Mouse (Mus musculus) CH12.LX (cell line): ENCODE measurements around the gene Scd3. TPM values are rescaled to one million over a fixed set of nuclear protein-coding genes. Genes with fewer than 3 reads are reported as not detected.

ENCODE experiments used
- DNase-seq: peaks from one replicate; pipeline ENCODE4 v3.0.0-alpha.2; 2013; ENCODE audit errors: extremely low read depth
- H3K27ac ChIP-seq: 2 replicates; pipeline ENCODE4 v1.5.1; 2012; ENCODE audit warnings: low read depth, mild to moderate bottlenecking, control low read depth, moderate library complexity; ENCODE audit not compliant: insufficient read depth
- H3K27me3 ChIP-seq: replicated peaks from 2 replicates; pipeline ENCODE3; 2012; ENCODE audit warnings: inconsistent platforms
- H3K36me3 ChIP-seq, 2 experiments: replicated peaks in 1 of 2; 2 replicates each; pipeline versions ENCODE3 to v1.6.1; 2012; ENCODE audit warnings: inconsistent platforms in 1 of 2, low read length in 1 of 2, mild to moderate bottlenecking in 1 of 2, mixed read lengths in 1 of 2, moderate library complexity in 1 of 2; ENCODE audit not compliant: control insufficient read depth in 1 of 2, insufficient read depth in 1 of 2
- H3K4me1 ChIP-seq, 2 experiments: 2 replicates each; pipeline ENCODE4 v1.6.1; 2012; ENCODE audit warnings: inconsistent platforms in 1 of 2, moderate library complexity in 1 of 2; ENCODE audit not compliant: insufficient read depth in 2 of 2, control insufficient read depth in 1 of 2
- H3K4me2 ChIP-seq: 2 replicates; pipeline ENCODE4 v1.6.1; 2012; ENCODE audit warnings: low read depth, mild to moderate bottlenecking, control low read depth; ENCODE audit not compliant: poor library complexity, insufficient read depth, severe bottlenecking
- H3K4me3 ChIP-seq, 3 experiments: fragments of 150-350 bp in 1 of 3; sonication (generic) in 1 of 3; replicated peaks in 1 of 3; 2 replicates each; pipeline versions ENCODE3 to v1.5.1; 2011 to 2012; ENCODE audit warnings: low read depth in 2 of 3, low read length in 2 of 3, mild to moderate bottlenecking in 2 of 3, moderate library complexity in 2 of 3, control low read depth in 1 of 3, improper control_type of control experiment in 1 of 3, inconsistent platforms in 1 of 3, mixed read lengths in 1 of 3; ENCODE audit not compliant: poor library complexity in 1 of 3
- H3K79me2 ChIP-seq: replicated peaks from 2 replicates; pipeline ENCODE4 v1.6.1; 2012; ENCODE audit warnings: mild to moderate bottlenecking, moderate library complexity; ENCODE audit not compliant: control insufficient read depth, poor library complexity, insufficient read depth, severe bottlenecking; ENCODE audit errors: extremely low read depth
- H3K9ac ChIP-seq: 2 replicates; pipeline ENCODE4 v1.6.1; 2012; ENCODE audit warnings: low read depth, mild to moderate bottlenecking, control low read depth, moderate library complexity; ENCODE audit not compliant: insufficient read depth
- H3K9me3 ChIP-seq: replicated peaks from 2 replicates; pipeline ENCODE3; 2012; ENCODE audit warnings: low read length, inconsistent platforms, mixed read lengths
- BHLHE40 ChIP-seq: IDR thresholded peaks from 2 replicates; pipeline ENCODE4 v1.6.1; 2011; ENCODE audit warnings: mild to moderate bottlenecking, low read depth, low read length, improper control_type of control experiment
- CHD1 ChIP-seq: IDR thresholded peaks from 2 replicates; pipeline ENCODE4 v1.6.1; 2012; ENCODE audit warnings: low read depth, low read length, improper control_type of control experiment, inconsistent platforms
- CHD2 ChIP-seq: IDR thresholded peaks from 2 replicates; pipeline ENCODE4 v1.6.1; 2011; ENCODE audit warnings: low read length, improper control_type of control experiment
- CTCF ChIP-seq, 2 experiments: IDR thresholded peaks in 1 of 2; conservative IDR thresholded peaks in 1 of 2; 2 replicates each; pipeline ENCODE4 v1.5.1; 2011 to 2012; ENCODE audit warnings: low read depth in 2 of 2, low read length in 2 of 2, improper control_type of control experiment in 1 of 2, inconsistent platforms in 1 of 2, mild to moderate bottlenecking in 1 of 2, moderate library complexity in 1 of 2
- E2F4 ChIP-seq: IDR thresholded peaks from 2 replicates; pipeline ENCODE4 v1.6.1; 2011; ENCODE audit warnings: low read depth, low read length, improper control_type of control experiment; ENCODE audit not compliant: insufficient replicate concordance
- ELF1 ChIP-seq: IDR thresholded peaks from 2 replicates; pipeline ENCODE4 v1.6.1; 2014; ENCODE audit warnings: low read depth, mild to moderate bottlenecking, inconsistent platforms, low read length, improper control_type of control experiment
- EP300 ChIP-seq: IDR thresholded peaks from 2 replicates; pipeline ENCODE4 v1.6.1; 2011; ENCODE audit warnings: low read length, improper control_type of control experiment
- ETS1 ChIP-seq: conservative IDR thresholded peaks from 2 replicates; pipeline ENCODE4 v1.6.1; 2012; ENCODE audit warnings: low read depth, mild to moderate bottlenecking, inconsistent platforms, low read length, improper control_type of control experiment, moderate library complexity
- GABPA ChIP-seq: IDR thresholded peaks from 2 replicates; pipeline ENCODE4 v1.6.1; 2012; ENCODE audit warnings: low read depth, low read length, improper control_type of control experiment, inconsistent platforms; ENCODE audit not compliant: insufficient replicate concordance
- HCFC1 ChIP-seq: IDR thresholded peaks from 2 replicates; pipeline ENCODE4 v1.6.1; 2012; ENCODE audit warnings: low read depth, mild to moderate bottlenecking, inconsistent platforms, low read length, improper control_type of control experiment
- IRF4 ChIP-seq: IDR thresholded peaks from 2 replicates; pipeline ENCODE4 v1.6.1; 2014; ENCODE audit warnings: low read depth, mild to moderate bottlenecking, inconsistent platforms, low read length, improper control_type of control experiment
- JUN ChIP-seq: IDR thresholded peaks from 2 replicates; pipeline ENCODE4 v1.6.1; 2011; ENCODE audit warnings: low read depth, mild to moderate bottlenecking, low read length, improper control_type of control experiment, moderate library complexity; ENCODE audit not compliant: insufficient read depth
- KAT2A ChIP-seq: IDR thresholded peaks from 2 replicates; pipeline ENCODE4 v1.6.1; 2012; ENCODE audit warnings: low read length, improper control_type of control experiment, inconsistent platforms; ENCODE audit not compliant: insufficient replicate concordance
- MAFK ChIP-seq: IDR thresholded peaks from 2 replicates; pipeline ENCODE4 v1.6.1; 2011; ENCODE audit warnings: low read length, improper control_type of control experiment; ENCODE audit not compliant: insufficient replicate concordance
- MAX ChIP-seq: IDR thresholded peaks from 2 replicates; pipeline ENCODE4 v1.6.1; 2011; ENCODE audit warnings: low read length, improper control_type of control experiment
- MAZ ChIP-seq: IDR thresholded peaks from 2 replicates; pipeline ENCODE4 v1.6.1; 2012; ENCODE audit warnings: low read depth, mild to moderate bottlenecking, inconsistent platforms, low read length, improper control_type of control experiment, moderate library complexity
- MEF2A ChIP-seq: IDR thresholded peaks from 2 replicates; pipeline ENCODE4 v1.6.1; 2014; ENCODE audit warnings: low read depth, mild to moderate bottlenecking, inconsistent platforms, low read length, improper control_type of control experiment, borderline replicate concordance
- MXI1 ChIP-seq: IDR thresholded peaks from 2 replicates; pipeline ENCODE4 v1.6.1; 2011; ENCODE audit warnings: mild to moderate bottlenecking, low read depth, low read length, improper control_type of control experiment
- MYC ChIP-seq: IDR thresholded peaks from 2 replicates; pipeline ENCODE4 v1.6.1; 2011; ENCODE audit warnings: low read depth, mild to moderate bottlenecking, improper control_type of control experiment, low read length
- NELFE ChIP-seq: IDR thresholded peaks from 2 replicates; pipeline ENCODE4 v1.6.1; 2011; ENCODE audit warnings: low read depth, low read length, improper control_type of control experiment
- NRF1 ChIP-seq: IDR thresholded peaks from 2 replicates; pipeline ENCODE4 v1.6.1; 2014; ENCODE audit warnings: low read depth, mild to moderate bottlenecking, inconsistent platforms, low read length, improper control_type of control experiment, moderate library complexity
- PAX5 ChIP-seq: IDR thresholded peaks from 2 replicates; pipeline ENCODE4 v1.6.1; 2012; ENCODE audit warnings: low read length, inconsistent platforms, mixed read lengths
- POLR2A ChIP-seq: IDR thresholded peaks from 2 replicates; pipeline ENCODE4 v1.6.1; 2011; ENCODE audit warnings: low read depth, mild to moderate bottlenecking, improper control_type of control experiment, low read length
- POLR2AphosphoS2 ChIP-seq: IDR thresholded peaks from 2 replicates; pipeline ENCODE4 v1.6.1; 2011; ENCODE audit warnings: low read depth, low read length, improper control_type of control experiment
- RAD21 ChIP-seq: IDR thresholded peaks from 2 replicates; pipeline ENCODE4 v1.6.1; 2011; ENCODE audit warnings: low read depth, mild to moderate bottlenecking, low read length, improper control_type of control experiment, moderate library complexity
- RCOR1 ChIP-seq: conservative IDR thresholded peaks from 2 replicates; pipeline ENCODE4 v1.6.1; 2012; ENCODE audit warnings: low read depth, mild to moderate bottlenecking, inconsistent platforms, low read length, improper control_type of control experiment
- SIN3A ChIP-seq: IDR thresholded peaks from 2 replicates; pipeline ENCODE4 v1.6.1; 2012; ENCODE audit warnings: low read length, improper control_type of control experiment, inconsistent platforms
- SMC3 ChIP-seq: IDR thresholded peaks from 2 replicates; pipeline ENCODE4 v1.6.1; 2011; ENCODE audit warnings: low read depth, low read length, improper control_type of control experiment
- TBP ChIP-seq: conservative IDR thresholded peaks from 2 replicates; pipeline ENCODE4 v1.6.1; 2011; ENCODE audit warnings: low read depth, low read length, improper control_type of control experiment
- TCF12 ChIP-seq: IDR thresholded peaks from 2 replicates; pipeline ENCODE4 v1.6.1; 2014; ENCODE audit warnings: low read depth, mild to moderate bottlenecking, inconsistent platforms, low read length, improper control_type of control experiment
- UBTF ChIP-seq: IDR thresholded peaks from 2 replicates; pipeline ENCODE4 v1.6.1; 2012; ENCODE audit warnings: low read depth, mild to moderate bottlenecking, inconsistent platforms, low read length, improper control_type of control experiment, moderate library complexity
- USF1 ChIP-seq: IDR thresholded peaks from 2 replicates; pipeline ENCODE4 v1.6.1; 2014; ENCODE audit warnings: low read depth, mild to moderate bottlenecking, inconsistent platforms, low read length, improper control_type of control experiment
- USF2 ChIP-seq: conservative IDR thresholded peaks from 2 replicates; pipeline ENCODE4 v1.6.1; 2011; ENCODE audit warnings: low read depth, low read length, improper control_type of control experiment
- ZKSCAN1 ChIP-seq: IDR thresholded peaks from 2 replicates; pipeline ENCODE4 v1.6.1; 2012; ENCODE audit warnings: low read depth, inconsistent platforms, low read length, improper control_type of control experiment, borderline replicate concordance
- ZMIZ1 ChIP-seq: IDR thresholded peaks from 2 replicates; pipeline ENCODE4 v1.6.1; 2012; ENCODE audit warnings: low read depth, mild to moderate bottlenecking, inconsistent platforms, low read length, improper control_type of control experiment
- ZNF384 ChIP-seq: IDR thresholded peaks from 2 replicates; pipeline ENCODE4 v1.6.1; 2012; ENCODE audit warnings: low read depth, low read length, improper control_type of control experiment, inconsistent platforms
- dilution Hi-C: fragments of 300-500 bp; cut with MboI; formaldehyde crosslinking; loops from 2 replicates; pipeline ENCODE4 v1.14.3; 2020; ENCODE audit warnings: low sequenced_read_pairs; ENCODE audit not compliant: extremely low pct_unique_long_range_greater_than_20kb, extremely low pct_ligation_motif_present
- in situ Hi-C: fragments of 300-500 bp; cut with MboI; formaldehyde crosslinking; loops from 3 replicates; pipeline ENCODE4 v1.14.3; 2019; ENCODE audit warnings: low sequenced_read_pairs, low pct_ligation_motif_present, low pct_unique_long_range_greater_than_20kb, mixed read lengths
- polyA plus RNA-seq: library from polyadenylated mRNA; unstranded; fragments of >175 nt; gene quantifications from 2 replicates; pipeline ENCODE4 v1.2.1, GENCODE M21; 2012; ENCODE audit warnings: low read depth; ENCODE audit not compliant: insufficient read length
- total RNA-seq, 2 experiments: library from RNA; depleted of rRNA; stranded (reverse); fragments of 300-350 nt in 1 of 2; fragments of >200 nt in 1 of 2; gene quantifications; 2 replicates each; pipeline ENCODE4 v1.2.3; 2012 to 2014

Gene Scd3
- total and polyA plus RNA-seq, 3 experiments = not detected

GRCm38 (mm10) chr19:44248081-44248853, 45.2 kb downstream of the Scd3 start:
- H3K4me1 ChIP-seq = peaks cover 20 to 69% of the 10 kb centered on the region in 2 experiments

GRCm38 (mm10) chr19:44248854-44249351, 45.8 kb downstream of the Scd3 start:
- peak overlapping the region; percentile 93 for H3K27ac ChIP-seq
- no peak for TF ChIP-seq ZNF384
- TF ChIP-seq POLR2AphosphoS2 = no peak
- TF ChIP-seq IRF4 = peak; percentile 57; the same call in 1 of the 2 replicates
- TF ChIP-seq MAFK = no peak
- no peak for TF ChIP-seq USF1
- TF ChIP-seq GABPA = no peak
- TF ChIP-seq KAT2A = no peak
- TF ChIP-seq CHD2 = no peak
- TF ChIP-seq BHLHE40 = peak; percentile 33; the same call in 1 of the 2 replicates
- peak; percentile 52 for TF ChIP-seq ETS1
- TF ChIP-seq E2F4 = no peak
- TF ChIP-seq MAX = no peak
- TF ChIP-seq MEF2A = no peak
- TF ChIP-seq USF2 = no peak
- no peak for TF ChIP-seq RCOR1

More at GRCm38 (mm10) chr19:44248081-44248853, 45.2 kb downstream of the Scd3 start:
- H3K4me2 ChIP-seq = peak overlapping the region; percentile 88
- H3K27me3 ChIP-seq = no peaks in the 10 kb centered on the region
- H3K9me3 ChIP-seq = no peaks in the 10 kb centered on the region
- H3K27ac ChIP-seq = peak overlapping the region; percentile 93
- no peaks in the 10 kb centered on the region for H3K36me3 ChIP-seq
- in situ Hi-C loops = loop anchor here (5.0 kb wide), 1 partner anchor 49 kb away; no protein-coding TSS in a partner anchor
- DNase-seq = peak; percentile 99
- dilution Hi-C loops = no loop called here
- peak overlapping the region; percentile 42 to 56 (median 44) for H3K4me3 ChIP-seq
- H3K79me2 ChIP-seq = no peaks in the 10 kb centered on the region
- peak overlapping the region; percentile 69 for H3K9ac ChIP-seq
- TF ChIP-seq ELF1 = peak; percentile 40
- TF ChIP-seq NELFE = no peak; the same call in 1 of the 2 replicates
- TF ChIP-seq POLR2A = peak; percentile 76
- no peak for TF ChIP-seq ZKSCAN1
- peak; percentile 53; the same call in 1 of the 2 replicates for TF ChIP-seq BHLHE40
- peak; percentile 74 for TF ChIP-seq TCF12
- peak; percentile 62; the same call in 1 of the 2 replicates for TF ChIP-seq IRF4
- TF ChIP-seq USF2 = peak; percentile 64
- TF ChIP-seq MXI1 = peak; percentile 90
- no peak for TF ChIP-seq RCOR1
- peak; percentile 52; the same call in 1 of the 2 replicates for TF ChIP-seq NRF1
- peak; percentile 82 for TF ChIP-seq MAX
- no peak for TF ChIP-seq GABPA
- no peak for TF ChIP-seq E2F4
- TF ChIP-seq UBTF = no peak
- TF ChIP-seq MAZ = 0 out of 2 replicates have a peak, but pooled peaks have one; percentile 20
- peak; percentile 92 for TF ChIP-seq ZNF384
- TF ChIP-seq CHD2 = peak; percentile 25; the same call in 1 of the 2 replicates
- no peak for TF ChIP-seq KAT2A
- no peak; the same call in none of the 2 replicates for TF ChIP-seq RAD21
- peak; percentile 87 for TF ChIP-seq SIN3A
- peak; percentile 86 for TF ChIP-seq USF1
- TF ChIP-seq ETS1 = 0 out of 2 replicates have a peak, but pooled peaks have one; percentile 40
- TF ChIP-seq MYC = 0 out of 2 replicates have a peak, but pooled peaks have one; percentile 45
- no peak for TF ChIP-seq TBP
- TF ChIP-seq PAX5 = no peak
- peak; percentile 31 for TF ChIP-seq SMC3
- no peak for TF ChIP-seq CHD1
- TF ChIP-seq MEF2A = no peak
- TF ChIP-seq HCFC1 = peak; percentile 37
- peak; percentile 82 for TF ChIP-seq ZMIZ1
- no peak for TF ChIP-seq EP300
- TF ChIP-seq CTCF (conservative IDR thresholded peaks at IDR 0.05 in 1 of 2, IDR thresholded peaks at IDR 0.05 in 1 of 2; ENCODE audit: low read depth in 2 of 2, low read length in 2 of 2) = no peak
- TF ChIP-seq JUN = no peak
- peak; percentile 33; the same call in 1 of the 2 replicates for TF ChIP-seq MAFK

More at GRCm38 (mm10) chr19:44248854-44249351, 45.8 kb downstream of the Scd3 start:
- Histone ChIP-seq H3K79me2 (no peaks in the 10 kb centered on the region), H3K4me3 (peak overlapping the region; percentile 34 to 47 (median 35)), H3K4me1 (peaks cover 26 to 75% of the 10 kb centered on the region in 2 experiments), H3K27me3 (no peaks in the 10 kb centered on the region), H3K36me3 (no peaks in the 10 kb centered on the region), H3K9ac (peak overlapping the region; percentile 69), H3K4me2 (peak overlapping the region; percentile 88), H3K9me3 (no peaks in the 10 kb centered on the region)
- DNase-seq = no peak
- dilution Hi-C loops = no loop called here
- in situ Hi-C loops = loop anchor here (5.0 kb wide), 1 partner anchor 48 kb away; no protein-coding TSS in a partner anchor
